Mouse (Mus musculus): ENCODE data around the gene Crmp1. TPM values are rescaled to one million over a fixed set of nuclear protein-coding genes. Genes with fewer than 3 reads are reported as not detected.

Crmp1 gene
- polyA plus RNA-seq, 1 experiment from 2014 or later: 241 TPM

GRCm38 (mm10) chr5:37225708-37226107 lies 16.0 kb upstream of the Crmp1 start:
- no peaks in the 10 kb centered on the region for H3K27me3 ChIP-seq (ENCODE audit: control insufficient read depth, insufficient read depth, low read length)
- no peak overlapping the region for H3K9ac ChIP-seq (ENCODE audit: low read length)
- no peak overlapping the region for H3K4me3 ChIP-seq (ENCODE audit: low read depth, low read length)
- no peak for ATAC-seq (replicated peaks; ENCODE audit: low FRiP score)
- no peaks in the 10 kb centered on the region for H3K4me1 ChIP-seq (replicated peaks; ENCODE audit: control insufficient read depth, insufficient read depth, low read length)
- DNase-seq (ENCODE audit: low spot score): no peak
- WGBS: 79% methylated on average over 1 of the region's 1 CpGs
- H3K36me3 ChIP-seq (ENCODE audit: control insufficient read depth, insufficient read depth, low read length): no peaks in the 10 kb centered on the region
- H3K4me2 ChIP-seq (ENCODE audit: low read depth, low read length, severe bottlenecking): no peak overlapping the region
- no peaks in the 10 kb centered on the region for H3K9me3 ChIP-seq (ENCODE audit: control insufficient read depth, low read length)
- H3K27ac ChIP-seq (ENCODE audit: low read depth, low read length): no peak overlapping the region

DNA sequence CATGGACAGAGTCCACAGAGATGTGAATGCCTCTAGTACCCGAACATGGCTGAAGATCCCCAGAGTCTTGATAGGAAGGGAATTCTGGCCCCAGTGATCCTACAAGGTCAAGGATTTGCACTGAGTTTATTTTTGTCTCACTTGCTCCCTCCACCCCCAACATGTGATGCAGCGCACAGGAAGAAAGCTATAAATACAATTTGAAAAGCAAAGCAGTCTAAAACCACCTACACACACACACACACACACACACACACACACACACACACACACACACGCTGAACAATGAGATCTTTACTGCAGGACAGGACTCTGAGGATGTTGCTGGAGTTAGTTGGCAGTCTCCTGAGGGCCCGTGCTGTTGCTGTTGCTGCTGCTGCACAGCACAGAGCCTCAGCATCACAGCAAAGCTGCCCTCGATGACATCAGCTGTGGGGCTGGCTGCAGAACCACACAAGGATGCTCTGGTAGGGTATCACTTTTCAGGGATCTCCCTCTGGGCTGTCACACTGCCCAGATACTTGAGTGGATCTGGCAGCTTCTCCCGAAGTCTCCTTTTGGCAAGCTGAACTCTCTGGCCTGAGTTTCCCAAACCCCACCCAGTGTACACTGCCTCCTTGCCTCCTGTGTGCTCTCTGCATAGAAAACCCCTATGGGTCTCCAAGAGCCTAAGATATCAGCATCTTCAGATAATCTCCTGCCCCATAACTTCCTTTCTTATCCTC lies 13.6 kb upstream of the Crmp1 start:
- ATAC-seq (replicated peaks; ENCODE audit: low FRiP score) (no peak), DNase-seq (ENCODE audit: low spot score) (no peak)
- Histone ChIP-seq H3K4me2 (ENCODE audit: low read depth, low read length, severe bottlenecking) (no peak overlapping the region), H3K4me1 (replicated peaks; ENCODE audit: control insufficient read depth, insufficient read depth, low read length) (no peaks in the 10 kb centered on the region), H3K27me3 (ENCODE audit: control insufficient read depth, insufficient read depth, low read length) (no peaks in the 10 kb centered on the region), H3K4me3 (ENCODE audit: low read depth, low read length) (no peak overlapping the region), H3K27ac (ENCODE audit: low read depth, low read length) (no peak overlapping the region), H3K36me3 (ENCODE audit: control insufficient read depth, insufficient read depth, low read length) (no peaks in the 10 kb centered on the region), H3K9ac (ENCODE audit: low read length) (no peak overlapping the region), H3K9me3 (ENCODE audit: control insufficient read depth, low read length) (no peaks in the 10 kb centered on the region)
- 70% methylated on average over 6 of the region's 6 CpGs for WGBS

GRCm38 (mm10) chr5:37228894-37229293 lies 12.8 kb upstream of the Crmp1 start:
- WGBS: 78% methylated on average over 7 of the region's 7 CpGs
- no peak for ATAC-seq (replicated peaks; ENCODE audit: low FRiP score)
- Histone ChIP-seq H3K9ac (ENCODE audit: low read length) (no peak overlapping the region), H3K9me3 (ENCODE audit: control insufficient read depth, low read length) (no peaks in the 10 kb centered on the region), H3K4me3 (ENCODE audit: low read depth, low read length) (no peak overlapping the region), H3K4me1 (replicated peaks; ENCODE audit: control insufficient read depth, insufficient read depth, low read length) (no peaks in the 10 kb centered on the region), H3K4me2 (ENCODE audit: low read depth, low read length, severe bottlenecking) (no peak overlapping the region), H3K27ac (ENCODE audit: low read depth, low read length) (no peak overlapping the region), H3K36me3 (ENCODE audit: control insufficient read depth, insufficient read depth, low read length) (no peaks in the 10 kb centered on the region), H3K27me3 (ENCODE audit: control insufficient read depth, insufficient read depth, low read length) (no peaks in the 10 kb centered on the region)
- no peak for DNase-seq (ENCODE audit: low spot score)

DNA sequence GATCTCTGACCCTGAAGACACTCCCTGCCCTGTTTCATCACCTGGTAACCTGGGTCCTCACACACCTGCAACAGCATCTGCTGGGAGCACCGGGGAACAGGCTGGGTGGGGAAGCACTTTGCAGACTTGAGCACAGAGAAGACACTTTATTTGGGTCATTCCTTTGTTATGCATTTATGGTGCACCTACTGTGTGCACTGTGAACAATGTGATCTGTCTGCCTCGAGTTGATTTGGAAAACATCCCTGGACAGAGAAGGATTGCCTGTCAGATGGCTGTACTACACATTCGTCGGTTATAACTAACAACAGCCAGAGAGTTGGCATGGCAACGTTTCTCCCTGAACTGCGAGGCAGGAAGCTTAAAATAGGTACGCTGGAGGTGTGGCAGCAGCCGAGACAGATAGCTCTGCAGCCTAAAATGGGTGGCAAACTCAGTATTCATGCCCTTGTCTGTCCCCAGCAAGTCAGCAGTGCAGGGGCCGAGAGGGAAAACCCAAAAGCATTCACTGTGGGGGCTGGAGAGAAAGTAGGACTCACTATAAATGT lies 8.7 kb upstream of the Crmp1 start:
- Histone ChIP-seq H3K4me3 (ENCODE audit: low read depth, low read length) (no peak overlapping the region), H3K9ac (ENCODE audit: low read length) (no peak overlapping the region), H3K36me3 (ENCODE audit: control insufficient read depth, insufficient read depth, low read length) (no peaks in the 10 kb centered on the region), H3K27ac (ENCODE audit: low read depth, low read length) (no peak overlapping the region), H3K9me3 (ENCODE audit: control insufficient read depth, low read length) (no peaks in the 10 kb centered on the region), H3K4me2 (ENCODE audit: low read depth, low read length, severe bottlenecking) (no peak overlapping the region), H3K4me1 (replicated peaks; ENCODE audit: control insufficient read depth, insufficient read depth, low read length) (no peaks in the 10 kb centered on the region), H3K27me3 (ENCODE audit: control insufficient read depth, insufficient read depth, low read length) (no peaks in the 10 kb centered on the region)
- no peak for DNase-seq (ENCODE audit: low spot score)
- 63% methylated on average over 9 of the region's 9 CpGs for WGBS
- ATAC-seq (replicated peaks; ENCODE audit: low FRiP score): no peak

GRCm38 (mm10) chr5:37238654-37239053 lies 3.1 kb upstream of the Crmp1 start:
- H3K9me3 ChIP-seq (ENCODE audit: control insufficient read depth, low read length): no peaks in the 10 kb centered on the region
- H3K27ac ChIP-seq (ENCODE audit: low read depth, low read length): no peak overlapping the region
- DNase-seq (ENCODE audit: low spot score) (no peak), ATAC-seq (replicated peaks; ENCODE audit: low FRiP score) (no peak)
- H3K4me1 ChIP-seq (replicated peaks; ENCODE audit: control insufficient read depth, insufficient read depth, low read length): peaks cover 9% of the 10 kb centered on the region; the same call in 1 of the 2 replicates
- H3K36me3 ChIP-seq (ENCODE audit: control insufficient read depth, insufficient read depth, low read length): no peaks in the 10 kb centered on the region
- peaks cover 39% of the 10 kb centered on the region for H3K27me3 ChIP-seq (ENCODE audit: control insufficient read depth, insufficient read depth, low read length)
- WGBS: 41% methylated on average over 2 of the region's 2 CpGs
- no peak overlapping the region for H3K4me3 ChIP-seq (ENCODE audit: low read depth, low read length)
- H3K9ac ChIP-seq (ENCODE audit: low read length): no peak overlapping the region
- no peak overlapping the region for H3K4me2 ChIP-seq (ENCODE audit: low read depth, low read length, severe bottlenecking)

- Histone ChIP-seq H3K4me2 (ENCODE audit: low read depth, low read length, severe bottlenecking) (no peak overlapping the region), H3K4me1 (replicated peaks; ENCODE audit: control insufficient read depth, insufficient read depth, low read length) (peaks cover 20% of the 10 kb centered on the region; the same call in 1 of the 2 replicates), H3K27me3 (ENCODE audit: control insufficient read depth, insufficient read depth, low read length) (peaks cover 54% of the 10 kb centered on the region), H3K9me3 (ENCODE audit: control insufficient read depth, low read length) (no peaks in the 10 kb centered on the region), H3K36me3 (ENCODE audit: control insufficient read depth, insufficient read depth, low read length) (no peaks in the 10 kb centered on the region), H3K4me3 (ENCODE audit: low read depth, low read length) (no peak overlapping the region), H3K27ac (ENCODE audit: low read depth, low read length) (no peak overlapping the region), H3K9ac (ENCODE audit: low read length) (no peak overlapping the region)
- peak; percentile 76 for DNase-seq (ENCODE audit: low spot score)
- WGBS: 4% methylated on average over 5 of the region's 5 CpGs
- no peak for ATAC-seq (replicated peaks; ENCODE audit: low FRiP score)
Measured at GRCm38 (mm10) chr5:37240550-37240949, 1.2 kb upstream of the Crmp1 start.

DNA sequence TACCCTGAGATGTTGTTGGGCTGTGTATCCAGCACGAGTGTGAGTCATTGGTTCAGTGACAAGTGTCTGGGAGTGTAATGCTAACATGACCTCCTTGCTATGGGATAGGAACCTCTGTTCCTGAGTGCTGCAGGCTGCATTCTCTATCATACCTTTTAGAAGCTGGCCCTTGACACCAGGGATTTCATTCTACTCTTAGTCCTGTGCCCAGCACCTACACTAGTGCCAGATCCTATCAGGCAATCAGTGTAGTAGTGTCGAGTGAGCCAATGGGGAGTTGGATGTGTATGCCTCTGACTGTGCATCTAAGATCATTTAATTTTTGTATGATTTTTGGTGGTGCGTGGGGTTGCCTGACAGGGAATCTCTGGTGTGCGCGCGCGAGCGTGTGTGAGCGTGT lies 516 bp upstream of the Crmp1 start:
- peak overlapping the region; percentile 81 for H3K4me2 ChIP-seq (ENCODE audit: low read depth, low read length, severe bottlenecking)
- H3K27me3 ChIP-seq (ENCODE audit: control insufficient read depth, insufficient read depth, low read length): peaks cover 54% of the 10 kb centered on the region
- DNase-seq (ENCODE audit: low spot score): no peak
- H3K27ac ChIP-seq (ENCODE audit: low read depth, low read length): no peak overlapping the region
- peaks cover 20% of the 10 kb centered on the region; the same call in 1 of the 2 replicates for H3K4me1 ChIP-seq (replicated peaks; ENCODE audit: control insufficient read depth, insufficient read depth, low read length)
- H3K36me3 ChIP-seq (ENCODE audit: control insufficient read depth, insufficient read depth, low read length): no peaks in the 10 kb centered on the region
- peak overlapping the region; percentile 43 for H3K4me3 ChIP-seq (ENCODE audit: low read depth, low read length)
- peak overlapping the region; percentile 27; the same call in 1 of the 2 replicates for H3K9ac ChIP-seq (ENCODE audit: low read length)
- no peaks in the 10 kb centered on the region for H3K9me3 ChIP-seq (ENCODE audit: control insufficient read depth, low read length)
- WGBS: 15% methylated on average over 9 of the region's 9 CpGs
- no peak for ATAC-seq (replicated peaks; ENCODE audit: low FRiP score)

DNA sequence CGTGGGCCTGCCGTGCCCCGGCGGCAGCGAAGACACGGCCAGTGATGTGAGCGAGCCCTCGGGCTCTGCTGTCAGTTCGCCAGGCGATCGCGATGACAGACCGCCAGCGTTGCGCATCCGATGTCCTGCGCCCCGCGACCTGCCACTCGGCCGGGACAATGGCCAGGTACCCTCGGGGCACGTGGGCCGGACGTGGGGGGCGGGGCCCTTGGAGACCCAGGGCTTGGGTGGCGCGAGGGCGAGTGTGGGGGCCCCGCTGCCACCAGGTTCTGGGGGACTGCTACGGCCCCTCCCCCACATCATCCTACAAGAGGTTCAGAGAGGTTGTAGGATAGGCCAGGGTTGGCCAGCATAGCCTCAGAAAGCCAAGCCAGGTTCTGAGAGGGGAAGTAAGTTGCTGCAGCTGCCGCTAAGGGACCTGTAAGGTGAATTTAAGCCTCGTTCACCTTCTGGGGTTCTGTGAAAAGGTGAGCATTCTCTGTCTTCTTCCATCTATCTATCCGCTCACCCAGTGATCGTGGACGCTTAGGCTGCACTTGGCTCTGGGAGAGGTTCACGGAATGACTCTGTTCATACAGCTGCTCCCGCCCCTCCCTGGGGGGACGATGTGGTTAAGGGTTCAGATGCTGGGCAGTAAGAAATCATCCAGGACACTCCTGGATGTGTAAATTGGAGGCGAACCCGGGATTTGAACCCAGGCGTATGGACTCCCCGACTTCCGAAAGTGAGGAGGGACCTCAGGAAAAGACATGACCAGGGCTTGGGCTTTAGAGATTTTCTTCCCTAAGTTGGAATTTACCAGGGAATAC lies 824 bp downstream of the Crmp1 start:
- ATAC-seq (replicated peaks; ENCODE audit: low FRiP score) (no peak), DNase-seq (ENCODE audit: low spot score) (peak; percentile 68)
- peak overlapping the region; percentile 81 for H3K4me2 ChIP-seq (ENCODE audit: low read depth, low read length, severe bottlenecking)
- H3K4me3 ChIP-seq (ENCODE audit: low read depth, low read length): peak overlapping the region; percentile 43
- H3K27me3 ChIP-seq (ENCODE audit: control insufficient read depth, insufficient read depth, low read length): peaks cover 54% of the 10 kb centered on the region
- H3K9me3 ChIP-seq (ENCODE audit: control insufficient read depth, low read length): no peaks in the 10 kb centered on the region
- WGBS: 9% methylated on average over 44 of the region's 44 CpGs
- H3K27ac ChIP-seq (ENCODE audit: low read depth, low read length): no peak overlapping the region
- H3K36me3 ChIP-seq (ENCODE audit: control insufficient read depth, insufficient read depth, low read length): no peaks in the 10 kb centered on the region
- peak overlapping the region; percentile 43 for H3K9ac ChIP-seq (ENCODE audit: low read length)
- peaks cover 27% of the 10 kb centered on the region for H3K4me1 ChIP-seq (replicated peaks; ENCODE audit: control insufficient read depth, insufficient read depth, low read length)

Measured in forebrain, embryonic 11.5 days (tissue).